Mouse (Mus musculus): ENCODE data around the gene Gm7030. TPM values are rescaled to one million over a fixed set of nuclear protein-coding genes. Genes with fewer than 3 reads are reported as not detected.
"Not testable (repeated sequence)": the region's sequence is repeated elsewhere in the genome, so short reads cannot be mapped to it uniquely, and the experiment has no call there.

Gm7030 gene
- polyA plus RNA-seq, 1 experiment from 2014 or later, result not detected

GRCm38 (mm10) chr17:36083266-36083869, 45.9 kb downstream of the Gm7030 start:
- WGBS, result under 1% methylated on average over 46 of the region's 46 CpGs
- ATAC-seq (ENCODE audit: low FRiP score, low TSS enrichment), result peak; percentile 85

GRCm38 (mm10) chr17:36082519-36083232, 46.5 kb downstream of the Gm7030 start:
- H3K4me1 ChIP-seq (ENCODE audit: insufficient read depth, low read length), result peaks cover 11% of the 10 kb centered on the region
- H3K9me3 ChIP-seq (ENCODE audit: low read length); H3K27ac ChIP-seq (ENCODE audit: low read length); H3K36me3 ChIP-seq (ENCODE audit: insufficient read depth, low read length); ATAC-seq (ENCODE audit: low FRiP score, low TSS enrichment): not testable (repeated sequence)
- H3K27me3 ChIP-seq (ENCODE audit: insufficient read depth, low read length), result peaks cover 31% of the 10 kb centered on the region
- peak overlapping the region; percentile 53 for H3K4me3 ChIP-seq (ENCODE audit: low read length)
- 43% methylated on average over 5 of the region's 6 CpGs for whole genome bisulfite sequencing
- H3K4me2 ChIP-seq (replicated peaks; ENCODE audit: low read depth, low read length), result peak overlapping the region; percentile 83
- peak overlapping the region; percentile 56; the same call in 1 of the 2 replicates for H3K9ac ChIP-seq (replicated peaks; ENCODE audit: low read length)

More at GRCm38 (mm10) chr17:36083266-36083869, 45.9 kb downstream of the Gm7030 start:
- peak overlapping the region; percentile 53 for H3K4me3 ChIP-seq (ENCODE audit: low read length)
- H3K9me3 ChIP-seq (ENCODE audit: low read length), result no peaks in the 10 kb centered on the region
- peak overlapping the region; percentile 56 for H3K9ac ChIP-seq (replicated peaks; ENCODE audit: low read length)
- no peak overlapping the region for H3K27ac ChIP-seq (ENCODE audit: low read length)
- peaks cover 11% of the 10 kb centered on the region for H3K4me1 ChIP-seq (ENCODE audit: insufficient read depth, low read length)
- peak overlapping the region; percentile 83 for H3K4me2 ChIP-seq (replicated peaks; ENCODE audit: low read depth, low read length)
- H3K36me3 ChIP-seq (ENCODE audit: insufficient read depth, low read length), result no peaks in the 10 kb centered on the region
- H3K27me3 ChIP-seq (ENCODE audit: insufficient read depth, low read length), result peaks cover 31% of the 10 kb centered on the region

- H3K4me3 ChIP-seq (ENCODE audit: low read length); H3K36me3 ChIP-seq (ENCODE audit: insufficient read depth, low read length); H3K27ac ChIP-seq (ENCODE audit: low read length); H3K9ac ChIP-seq (replicated peaks; ENCODE audit: low read length); ATAC-seq (ENCODE audit: low FRiP score, low TSS enrichment); H3K9me3 ChIP-seq (ENCODE audit: low read length); H3K4me2 ChIP-seq (replicated peaks; ENCODE audit: low read depth, low read length): not testable (repeated sequence)
- Histone ChIP-seq H3K27me3 (ENCODE audit: insufficient read depth, low read length) (peaks cover 31% of the 10 kb centered on the region), H3K4me1 (ENCODE audit: insufficient read depth, low read length) (peaks cover 11% of the 10 kb centered on the region)
Measured at GRCm38 (mm10) chr17:36081901-36082300, 47.3 kb downstream of the Gm7030 start.

GRCm38 (mm10) chr17:36060829-36061228, 68.4 kb downstream of the Gm7030 start:
- Histone ChIP-seq H3K4me1 (ENCODE audit: insufficient read depth, low read length) (no peaks in the 10 kb centered on the region), H3K27me3 (ENCODE audit: insufficient read depth, low read length) (no peaks in the 10 kb centered on the region), H3K9me3 (ENCODE audit: low read length) (no peaks in the 10 kb centered on the region), H3K4me2 (replicated peaks; ENCODE audit: low read depth, low read length) (no peak overlapping the region), H3K27ac (ENCODE audit: low read length) (no peak overlapping the region), H3K36me3 (ENCODE audit: insufficient read depth, low read length) (no peaks in the 10 kb centered on the region), H3K9ac (replicated peaks; ENCODE audit: low read length) (no peak overlapping the region), H3K4me3 (ENCODE audit: low read length) (no peak overlapping the region)
- 0 out of 2 replicates have a peak, but pooled peaks have one; percentile 19 for ATAC-seq (ENCODE audit: low FRiP score, low TSS enrichment)
- WGBS, result 27% methylated on average over 2 of the region's 2 CpGs

Other genes with a start within 250 kb of the Gm7030 start
- gene Dhx16, start 249.6 kb downstream of the Gm7030 start, polyA plus RNA-seq (2015; fragmentation: Nextera tagmentation; extraction: Ambion mirVana), result 45.1 and 48.2 TPM in 2 replicates
- gene 2310061I04Rik, start 232.0 kb downstream of the Gm7030 start, polyA plus RNA-seq (2015; fragmentation: Nextera tagmentation; extraction: Ambion mirVana), result 33.3 and 36.5 TPM in 2 replicates
- gene Atat1, start 219.3 kb downstream of the Gm7030 start, polyA plus RNA-seq (2015; fragmentation: Nextera tagmentation; extraction: Ambion mirVana), result 82.2 and 102 TPM in 2 replicates
- 88.0 and 89.7 TPM in 2 replicates for gene Mrps18b, start 213.0 kb downstream of the Gm7030 start, polyA plus RNA-seq (2015; fragmentation: Nextera tagmentation; extraction: Ambion mirVana)
- 47.2 and 54.8 TPM in 2 replicates for gene Ppp1r10, start 213.0 kb downstream of the Gm7030 start, polyA plus RNA-seq (2015; fragmentation: Nextera tagmentation; extraction: Ambion mirVana)
- gene Abcf1, start 159.7 kb downstream of the Gm7030 start, polyA plus RNA-seq (2015; fragmentation: Nextera tagmentation; extraction: Ambion mirVana), result 80.7 and 95.8 TPM in 2 replicates
- 55.7 and 57.8 TPM in 2 replicates for gene Gnl1, start 149.6 kb downstream of the Gm7030 start, polyA plus RNA-seq (2015; fragmentation: Nextera tagmentation; extraction: Ambion mirVana)
- gene Prr3, start 149.2 kb downstream of the Gm7030 start, polyA plus RNA-seq (2015; fragmentation: Nextera tagmentation; extraction: Ambion mirVana), result 46.6 and 47.9 TPM in 2 replicates
- 2.2 and 3.1 TPM in 2 replicates for gene H2-T24, start 108.9 kb downstream of the Gm7030 start, polyA plus RNA-seq (2015; fragmentation: Nextera tagmentation; extraction: Ambion mirVana)
- 4.5 and 5.9 TPM in 2 replicates for gene H2-T23, start 96.6 kb downstream of the Gm7030 start, polyA plus RNA-seq (2015; fragmentation: Nextera tagmentation; extraction: Ambion mirVana)
- 13.9 and 16.0 TPM in 2 replicates for gene H2-T22, start 86.7 kb downstream of the Gm7030 start, polyA plus RNA-seq (2015; fragmentation: Nextera tagmentation; extraction: Ambion mirVana)
- gene Gm6034, start 86.5 kb downstream of the Gm7030 start, polyA plus RNA-seq (2015; fragmentation: Nextera tagmentation; extraction: Ambion mirVana), result 0.10 TPM in 1 of 2 replicates, not detected in the other
- not detected in 2 replicates for gene Gm11127, start 71.1 kb downstream of the Gm7030 start, polyA plus RNA-seq (2015; fragmentation: Nextera tagmentation; extraction: Ambion mirVana)
- gene Gm19684, start 7.7 kb downstream of the Gm7030 start, polyA plus RNA-seq (2015; fragmentation: Nextera tagmentation; extraction: Ambion mirVana), result not detected in 2 replicates
- 0.56 TPM in 1 of 2 replicates, not detected in the other for gene Gm8909, start 39.1 kb upstream of the Gm7030 start, polyA plus RNA-seq (2015; fragmentation: Nextera tagmentation; extraction: Ambion mirVana)
- not detected in 2 replicates for gene H2-T3, start 60.9 kb upstream of the Gm7030 start, polyA plus RNA-seq (2015; fragmentation: Nextera tagmentation; extraction: Ambion mirVana)
- 107 and 110 TPM in 2 replicates for gene Rpp21, start 128.6 kb upstream of the Gm7030 start, polyA plus RNA-seq (2015; fragmentation: Nextera tagmentation; extraction: Ambion mirVana)
- 18.4 and 19.8 TPM in 2 replicates for gene Trim39, start 142.8 kb upstream of the Gm7030 start, polyA plus RNA-seq (2015; fragmentation: Nextera tagmentation; extraction: Ambion mirVana)
- gene H2-M10.2, start 157.1 kb upstream of the Gm7030 start, polyA plus RNA-seq (2015; fragmentation: Nextera tagmentation; extraction: Ambion mirVana), result 0.15 TPM in 1 of 2 replicates, not detected in the other
- not detected in 2 replicates for gene H2-M10.1, start 196.7 kb upstream of the Gm7030 start, polyA plus RNA-seq (2015; fragmentation: Nextera tagmentation; extraction: Ambion mirVana)
- gene H2-M10.3, start 239.0 kb upstream of the Gm7030 start, polyA plus RNA-seq (2015; fragmentation: Nextera tagmentation; extraction: Ambion mirVana), result not detected in 2 replicates